Mouse (Mus musculus) adrenal gland, adult (tissue): ENCODE measurements around the gene Grik4.
A peak's percentile ranks its signal among the peaks of the same experiment; 100 is the strongest.

ENCODE experiments used
- DNase-seq, 2 experiments: peaks; one replicate each; pipeline ENCODE4 v3.0.0; 2022 to 2023; ENCODE audit warnings: low spot score in 1 of 2; ENCODE audit not compliant: inconsistent age in 2 of 2

Grik4 gene

DNA sequence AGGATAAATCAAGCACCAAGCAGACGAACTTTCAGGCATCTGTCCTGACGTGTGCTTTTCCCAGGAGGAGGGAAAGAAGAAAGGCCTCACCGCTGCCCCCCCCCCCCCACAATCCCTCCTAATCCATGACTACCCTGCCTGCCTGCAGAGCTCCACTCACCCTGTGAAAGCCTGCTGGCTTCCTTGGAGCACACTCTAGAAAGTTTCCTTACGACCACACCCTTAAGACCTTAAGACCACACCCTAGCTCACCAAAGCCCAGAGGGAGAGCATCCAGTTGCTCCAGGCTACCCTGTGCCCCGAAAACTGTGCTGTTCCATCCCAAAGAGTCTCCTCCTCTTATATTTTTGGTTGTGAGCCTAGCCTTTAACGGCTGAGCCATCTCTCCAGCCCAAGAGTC, 82.6 kb downstream of the Grik4 start:
- DNase-seq, result no peak

DNA sequence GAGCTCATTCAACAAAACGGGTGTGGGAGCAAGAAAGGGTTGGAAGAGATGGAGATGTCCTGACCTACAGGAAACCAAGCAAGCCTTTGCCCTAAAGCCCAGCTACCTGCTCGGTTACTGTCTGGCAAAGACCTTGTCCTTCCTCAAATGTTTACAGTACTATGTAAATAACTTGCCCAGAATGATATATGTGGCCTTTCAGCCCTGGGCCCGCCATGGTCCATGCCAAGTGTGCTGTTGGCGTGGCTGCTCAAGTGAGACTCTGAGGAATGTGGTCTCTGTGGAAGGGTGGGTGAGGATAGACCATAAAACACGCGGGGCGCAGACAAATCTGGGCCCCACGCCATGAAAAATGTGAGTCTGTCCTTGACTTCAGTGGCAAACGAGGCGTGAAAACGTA, 83.1 kb downstream of the Grik4 start:
- no peak for DNase-seq

DNA sequence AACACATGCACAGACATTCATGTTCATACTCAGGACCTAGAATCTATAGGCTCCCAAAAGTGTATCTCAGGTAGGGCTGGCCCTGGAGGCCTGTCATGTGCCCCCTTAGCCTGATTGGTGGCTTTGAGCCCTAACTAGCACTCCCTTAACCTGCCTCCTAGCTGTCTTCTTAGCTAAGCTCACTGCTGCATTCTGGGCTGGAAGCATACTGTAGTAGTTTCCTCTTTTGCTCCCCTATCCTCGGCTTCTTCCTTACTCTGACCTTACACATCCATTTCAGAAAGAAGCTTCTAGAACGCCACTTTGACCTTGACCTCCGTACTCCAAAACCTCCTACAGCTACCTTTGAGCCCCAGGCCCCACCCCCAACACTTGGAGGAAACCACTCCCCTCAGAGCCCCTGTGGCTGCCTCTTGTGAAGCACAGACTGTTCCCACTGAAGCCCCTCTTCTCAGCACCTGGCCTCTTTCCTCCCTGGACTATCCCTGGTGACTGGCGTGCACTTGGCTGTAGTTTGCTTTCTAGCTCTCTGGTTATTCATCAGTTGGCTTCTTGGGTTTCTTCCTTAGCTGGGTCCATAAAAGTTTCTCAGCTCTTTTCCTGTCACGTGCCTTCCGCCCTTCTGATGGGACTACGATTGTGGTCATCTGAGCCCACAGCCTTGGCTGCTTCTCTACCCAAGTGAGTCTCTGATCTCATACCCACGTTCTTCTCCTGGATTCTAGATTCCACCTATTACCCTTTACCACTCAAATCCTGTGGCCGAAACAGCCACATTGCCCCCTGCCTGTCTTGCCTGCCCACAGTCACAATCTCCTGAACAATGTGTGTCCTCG, 84.1 kb downstream of the Grik4 start:
- DNase-seq, result no peak

DNA sequence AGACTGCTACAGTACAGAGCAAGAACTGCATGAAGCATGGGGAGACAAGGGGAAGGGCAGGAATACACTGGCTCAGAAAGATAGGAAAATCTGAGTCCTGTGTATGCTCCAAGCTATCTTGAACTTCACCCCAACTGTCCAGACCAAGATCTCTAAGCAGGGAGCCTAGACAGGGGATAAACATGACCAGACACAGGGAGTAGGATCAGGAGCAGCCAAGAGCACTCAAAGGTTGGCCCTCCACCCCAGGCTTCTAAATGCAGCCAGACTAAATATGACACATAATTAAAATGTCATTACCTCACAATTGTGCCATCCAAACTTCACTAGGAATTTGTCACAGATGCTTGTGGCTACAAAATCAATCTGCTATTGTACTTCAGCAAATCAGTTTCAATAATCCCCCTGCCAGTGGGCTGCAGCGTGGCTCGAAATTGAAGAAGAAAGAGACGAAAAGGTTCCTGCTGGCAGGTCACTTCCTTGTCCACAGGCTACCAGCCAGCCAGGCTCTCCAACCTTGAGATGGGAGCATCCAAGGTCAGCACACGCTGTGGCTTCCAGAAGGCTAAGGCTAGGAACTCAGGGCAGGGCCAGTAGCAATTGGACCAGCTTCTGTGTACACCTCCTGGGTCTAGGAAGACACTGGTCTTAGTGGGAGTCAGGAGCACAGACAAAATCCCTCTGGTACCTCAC, 85.1 kb downstream of the Grik4 start:
- DNase-seq, result peak; percentile 29 to 64

DNA sequence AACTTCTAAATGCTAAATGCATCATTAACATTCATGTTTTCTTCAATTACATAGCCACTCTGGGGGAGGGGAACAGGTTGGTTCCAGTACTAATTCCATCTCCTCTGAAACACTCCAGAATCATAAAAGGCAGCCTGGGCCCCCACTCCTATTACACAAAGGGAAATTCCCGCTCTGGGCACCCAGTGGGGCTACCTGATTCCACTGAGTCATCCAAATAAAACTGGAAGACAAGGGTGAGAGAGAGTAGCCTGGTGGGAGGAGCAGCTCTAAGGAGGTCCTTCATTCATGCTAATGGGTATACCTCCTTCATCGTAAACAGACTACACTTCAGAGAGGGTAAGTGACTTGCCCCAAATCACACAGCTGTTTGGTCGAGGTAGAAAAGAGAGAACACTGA, 85.7 kb downstream of the Grik4 start:
- DNase-seq, result no peak

DNA sequence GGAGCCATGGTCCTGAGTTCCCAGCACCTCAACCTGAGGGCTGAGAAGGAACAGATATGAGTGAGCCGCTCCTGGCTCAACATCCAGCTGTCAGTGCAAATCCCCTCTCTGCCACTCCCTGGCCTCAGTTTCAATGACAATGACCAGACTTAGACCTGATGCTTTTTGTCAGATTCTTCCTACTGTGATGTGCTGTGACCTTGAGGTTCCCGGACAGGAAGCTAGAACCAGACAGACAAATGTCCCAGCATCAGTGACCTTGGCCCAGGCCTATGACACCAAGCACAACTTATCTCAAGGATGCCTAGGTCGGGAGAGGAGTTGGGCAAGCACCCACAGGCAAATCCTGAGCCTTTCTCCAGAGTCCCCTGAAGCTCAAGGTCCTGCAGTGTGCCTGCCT, 86.5 kb downstream of the Grik4 start:
- DNase-seq, result peak; percentile 15 to 35

DNA sequence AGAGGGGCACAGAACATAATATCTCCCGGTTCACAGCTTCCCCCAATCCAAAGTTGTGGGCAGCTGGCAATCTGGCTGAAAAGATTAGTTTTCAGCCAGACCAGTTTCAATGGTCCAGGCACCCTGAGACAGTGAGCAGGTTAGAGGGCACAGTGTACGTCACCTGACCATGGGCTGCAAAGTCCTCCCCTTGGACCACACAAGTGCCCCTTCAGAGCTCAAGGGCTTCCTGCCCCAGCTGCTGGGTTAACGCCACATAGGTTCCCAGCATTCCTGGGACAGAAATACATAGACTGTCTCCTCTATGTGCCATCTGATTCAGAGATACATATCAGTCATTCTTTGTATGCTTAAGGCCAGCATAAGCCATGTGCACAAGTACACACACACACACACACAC, 91.2 kb downstream of the Grik4 start:
- no peak for DNase-seq

DNA sequence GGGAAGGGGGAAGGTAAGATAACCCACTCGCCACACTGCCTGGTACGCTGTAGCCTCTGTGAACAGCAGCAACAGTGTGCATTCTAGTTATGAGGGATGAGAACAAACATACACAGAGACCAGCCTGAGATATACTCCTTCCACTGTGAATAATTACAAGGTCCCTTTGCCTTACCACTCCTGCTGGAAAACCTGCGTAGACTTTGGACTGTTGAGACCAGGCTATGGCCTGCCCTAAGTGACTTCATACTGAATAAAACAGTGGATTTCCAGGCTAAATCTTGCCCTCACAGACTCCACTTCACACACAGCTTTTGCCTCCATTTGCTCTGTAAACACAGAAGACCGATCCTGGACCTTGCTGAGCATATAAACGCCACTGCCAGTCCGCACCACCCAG, 94.2 kb downstream of the Grik4 start:
- DNase-seq, result no peak

DNA sequence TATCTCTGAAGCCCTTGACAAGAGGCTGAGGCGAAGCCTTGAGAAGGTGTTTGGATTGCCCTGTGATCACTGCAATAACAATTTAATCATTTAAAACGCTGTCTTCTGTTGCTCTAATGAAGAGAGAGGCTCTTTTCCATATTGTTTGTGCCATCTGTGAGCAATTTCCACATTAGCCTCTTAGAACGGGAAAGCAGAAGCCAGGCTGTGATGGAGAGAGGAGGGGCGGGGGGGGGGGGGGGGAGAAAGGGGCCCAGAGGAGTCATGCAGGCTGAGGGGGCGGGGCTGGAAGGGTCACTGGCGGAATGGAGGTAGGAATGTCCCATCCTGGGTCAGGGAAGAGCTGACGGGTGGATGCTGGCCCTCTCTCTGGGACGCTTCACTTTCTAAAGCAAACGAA, 96.2 kb downstream of the Grik4 start:
- no peak for DNase-seq

DNA sequence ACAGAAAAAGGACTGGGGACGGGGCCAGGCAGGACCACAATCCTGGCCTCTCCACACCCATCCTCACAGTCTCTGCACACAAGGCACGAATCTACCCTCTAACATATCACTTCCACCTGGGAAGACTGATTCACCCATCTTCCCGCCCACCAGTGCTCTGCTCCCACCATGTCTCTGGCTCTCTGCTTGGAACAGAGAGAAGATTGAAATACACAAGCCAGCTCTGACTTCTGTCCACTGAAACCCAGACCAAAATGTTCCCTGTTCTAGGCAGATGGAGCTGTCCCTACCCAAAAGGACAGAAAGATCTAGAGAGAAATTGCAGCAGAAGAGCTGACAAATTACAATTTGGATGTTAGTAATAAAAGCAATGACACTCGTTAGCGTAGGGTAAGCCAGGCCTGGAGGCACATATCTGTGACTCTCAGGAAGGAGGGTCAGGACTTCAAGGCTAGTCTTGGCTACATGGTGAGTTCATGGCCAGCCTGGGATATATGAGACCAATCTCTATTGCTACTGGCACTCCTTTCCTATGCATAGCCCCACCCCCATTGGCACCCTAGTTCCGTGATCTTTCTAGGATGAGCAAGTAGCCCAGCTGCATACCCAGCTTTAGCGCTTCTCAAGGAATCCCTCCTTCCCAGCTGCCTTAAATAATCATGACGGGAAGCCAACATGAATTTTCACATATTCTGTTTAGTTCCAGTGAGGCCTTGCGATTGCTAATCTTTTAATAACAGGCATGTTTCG, 97.4 kb downstream of the Grik4 start:
- DNase-seq, result no peak

DNA sequence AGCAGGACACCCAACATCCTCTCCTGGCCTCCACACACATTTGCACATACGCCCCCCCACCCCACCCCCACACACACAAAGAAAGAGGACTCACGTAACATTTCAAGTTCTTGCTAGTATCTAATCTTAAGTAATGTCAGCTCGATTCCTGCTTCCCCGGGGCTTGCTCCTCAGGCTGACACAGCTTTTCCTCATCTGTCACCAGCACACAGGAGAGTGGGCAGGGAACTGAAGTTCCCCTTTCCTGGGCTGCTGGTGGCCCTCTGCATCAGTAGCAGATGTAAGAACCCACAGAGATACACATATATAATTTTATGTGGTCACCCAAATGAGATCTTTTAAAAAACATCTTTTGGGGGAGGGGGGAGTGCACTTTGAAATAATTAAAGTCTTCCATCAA, 98.2 kb downstream of the Grik4 start:
- no peak for DNase-seq

DNA sequence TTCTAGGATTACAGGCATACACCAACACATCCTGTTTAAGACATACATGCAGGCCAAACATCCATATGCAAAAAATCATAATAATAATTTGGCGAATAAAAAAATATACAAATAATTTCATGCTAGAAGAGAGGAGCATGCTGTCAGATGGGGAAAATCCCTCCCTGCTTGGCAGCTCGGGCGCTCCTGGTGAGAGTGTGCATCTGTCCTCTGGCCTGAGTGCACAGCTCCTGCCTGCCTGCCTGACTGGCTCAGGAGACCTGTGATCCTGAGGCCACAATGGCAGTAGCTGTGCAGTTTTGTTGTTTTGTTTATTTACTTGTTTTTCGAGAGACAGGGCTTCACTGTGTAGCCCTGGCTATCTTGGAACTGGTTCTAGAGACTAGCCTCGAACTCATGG, 100.0 kb downstream of the Grik4 start:
- DNase-seq, result no peak

DNA sequence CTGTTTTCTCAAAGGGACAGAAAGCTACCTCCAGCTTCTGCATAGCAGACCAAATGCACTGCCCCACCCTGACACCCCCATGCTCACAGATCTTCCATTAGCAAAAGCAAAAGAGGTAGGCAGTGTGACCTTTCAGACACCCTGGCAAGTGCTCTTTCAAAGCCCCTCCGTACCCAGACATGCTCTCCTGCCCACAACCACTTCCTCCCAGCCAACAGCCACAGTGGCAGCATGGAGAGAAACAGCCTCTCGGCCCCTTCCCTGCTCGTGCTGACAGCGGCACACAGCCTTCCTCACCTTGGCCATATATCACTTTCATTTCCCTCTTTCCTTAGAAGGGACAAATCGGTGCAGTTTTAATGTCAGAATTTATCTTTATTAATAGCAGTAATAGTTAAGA, 106.0 kb downstream of the Grik4 start:
- DNase-seq, result no peak

DNA sequence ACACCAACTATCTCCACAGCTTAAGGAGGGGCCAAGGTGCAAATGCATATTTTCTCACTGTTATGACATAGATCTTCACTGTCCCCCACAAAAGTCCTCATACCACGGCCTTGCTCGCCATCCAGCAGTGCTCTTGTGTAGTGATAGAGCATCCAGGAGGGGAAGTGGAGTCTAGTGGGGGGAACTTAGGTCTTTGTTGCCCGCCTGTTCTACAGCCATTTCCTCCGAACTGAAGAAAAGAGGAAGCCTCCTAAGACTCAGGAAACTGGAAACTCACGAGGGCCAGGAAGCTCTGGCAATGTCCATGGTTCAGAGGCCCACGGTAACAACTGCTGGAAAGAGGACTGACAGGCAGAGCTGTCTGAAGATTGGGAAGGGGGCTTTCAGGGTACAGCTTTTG, 106.8 kb downstream of the Grik4 start:
- DNase-seq, result no peak

DNA sequence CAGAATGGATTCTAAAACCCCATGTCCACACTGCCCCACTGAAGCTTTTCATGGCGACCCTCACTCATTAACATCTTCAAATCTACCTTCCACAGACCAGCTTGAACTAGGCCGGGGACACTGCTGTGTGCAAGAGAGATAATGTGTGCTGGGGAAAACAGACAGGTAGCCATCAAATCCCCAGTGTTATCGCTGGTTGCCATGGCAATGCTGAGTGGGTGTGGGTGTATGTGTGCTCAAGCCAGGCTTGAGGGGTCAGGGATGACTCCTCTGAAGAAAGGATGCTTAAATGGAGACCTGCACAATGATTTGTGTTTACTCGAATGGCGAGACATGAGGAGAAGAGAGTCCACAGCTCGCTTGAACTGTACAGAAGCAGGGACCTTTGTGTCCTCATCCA, 112.7 kb downstream of the Grik4 start:
- DNase-seq, result no peak

DNA sequence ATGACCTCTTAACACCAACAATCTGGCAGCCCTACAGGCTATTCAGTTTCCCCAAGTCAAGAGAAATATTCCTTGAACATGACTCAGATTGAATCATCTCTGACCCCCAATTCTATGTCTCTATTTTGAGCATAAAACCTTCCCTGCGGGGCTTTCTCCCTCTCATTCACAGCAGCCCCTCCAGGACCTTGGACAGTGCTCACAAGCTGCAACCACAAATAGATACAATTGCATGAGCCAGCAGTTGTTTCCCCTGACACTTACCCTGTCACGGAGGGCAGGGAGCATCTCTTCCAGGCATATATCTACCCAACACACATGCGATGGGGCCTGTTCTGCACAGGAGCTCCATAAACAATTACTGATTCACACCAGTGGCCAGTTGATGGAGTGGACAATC, 125.0 kb downstream of the Grik4 start:
- DNase-seq, result peak in 1 of 2 experiments; percentile 36

DNA sequence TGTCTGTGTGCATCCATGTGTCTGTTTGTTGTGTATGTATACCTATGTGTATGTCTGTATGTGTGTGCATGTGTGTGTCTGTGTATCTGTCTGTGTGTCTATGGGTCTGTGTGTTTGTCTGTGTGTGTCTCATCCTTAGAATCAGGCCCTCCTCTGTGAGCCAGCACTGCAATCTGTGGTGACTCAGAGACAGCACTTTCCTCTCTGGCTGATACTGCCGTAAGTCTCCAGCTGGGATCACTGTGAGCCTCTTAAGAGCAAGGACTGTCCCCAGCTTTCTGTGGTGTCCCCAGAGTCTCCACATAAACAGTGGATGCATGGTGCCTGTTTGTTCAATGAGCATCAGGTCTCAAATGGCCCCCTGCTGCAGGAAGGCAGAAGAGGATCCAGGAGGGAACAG, 127.5 kb downstream of the Grik4 start:
- DNase-seq, result no peak

DNA sequence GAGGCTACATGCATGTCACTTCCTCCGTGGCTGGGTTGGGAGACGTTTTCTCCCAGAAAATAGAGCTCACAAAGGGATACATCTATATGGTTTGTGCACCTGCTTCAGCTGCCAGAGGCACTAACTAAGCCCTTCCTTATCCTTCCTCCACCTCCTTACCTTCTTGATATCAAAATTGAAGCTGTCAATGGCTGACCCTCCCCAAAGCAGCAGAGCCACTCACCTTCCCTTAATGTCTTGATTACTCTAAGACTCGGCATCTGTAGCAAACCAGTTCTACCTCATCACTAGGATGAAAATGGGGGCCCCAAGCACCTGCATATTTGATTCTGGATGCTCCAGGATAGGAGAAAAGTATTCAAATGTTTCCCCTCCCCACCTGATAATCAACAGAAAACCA, 135.1 kb downstream of the Grik4 start:
- no peak for DNase-seq

DNA sequence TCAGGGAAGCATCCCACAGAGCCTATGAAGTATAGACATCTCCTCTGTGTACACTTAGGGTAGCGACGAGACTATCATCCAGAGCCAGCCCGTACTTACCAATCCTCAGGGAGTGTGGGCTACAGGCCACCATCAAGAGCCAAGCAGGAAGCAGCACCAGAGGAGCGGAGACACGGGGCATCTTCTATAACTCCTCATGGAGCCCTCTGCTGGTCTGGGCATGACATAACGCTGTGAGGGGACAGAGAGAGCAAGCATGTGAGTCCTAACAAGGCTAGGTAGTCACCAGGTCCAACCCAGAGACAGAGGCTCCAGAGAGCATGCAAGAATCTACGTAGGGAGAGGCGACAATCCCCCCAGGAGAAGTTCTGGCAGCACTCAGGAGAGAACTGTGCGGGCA, 135.9 kb downstream of the Grik4 start:
- DNase-seq, result peak in 1 of 2 experiments; percentile 47

DNA sequence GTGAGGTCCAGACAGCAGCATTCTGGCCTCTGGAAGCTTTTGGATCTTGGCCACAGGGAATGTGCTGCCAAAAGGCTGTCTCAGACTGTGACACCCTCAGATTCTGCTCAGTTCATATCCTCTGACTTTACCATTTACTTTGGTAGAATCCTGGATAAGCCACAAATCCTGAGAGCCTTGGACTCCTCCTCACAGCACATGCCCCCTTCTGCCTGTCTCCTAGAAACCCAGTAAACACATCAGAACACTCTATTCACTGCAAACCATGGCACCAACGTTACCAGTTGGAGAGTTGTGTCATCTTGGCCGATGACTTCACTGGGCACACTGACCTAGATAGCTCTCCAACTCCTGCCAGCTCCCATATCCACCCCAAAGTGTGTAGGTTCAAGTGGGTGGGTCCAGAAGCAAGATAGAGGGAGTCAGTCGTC, 141.2 kb downstream of the Grik4 start:
- DNase-seq, result peak in 1 of 2 experiments; percentile 70

DNA sequence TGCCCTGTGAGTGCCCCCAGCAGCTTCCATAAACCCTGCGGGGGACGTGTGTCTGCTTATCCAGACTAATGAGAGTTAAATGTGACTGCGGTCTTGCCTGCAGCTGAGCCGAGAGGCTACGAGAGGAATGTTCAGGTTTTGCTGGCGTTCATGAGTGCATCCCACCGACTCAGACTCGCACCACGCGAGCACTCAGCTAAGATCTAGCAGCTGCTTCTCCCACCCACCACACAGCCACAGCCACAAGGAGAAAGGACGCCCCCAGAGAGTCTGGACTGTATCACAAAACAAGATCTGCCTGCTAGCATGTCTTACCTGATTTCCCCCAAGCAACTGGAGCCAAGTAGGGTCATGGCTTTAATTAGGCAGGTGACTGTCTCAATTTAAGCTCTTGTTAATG, 142.4 kb downstream of the Grik4 start:
- no peak for DNase-seq

DNA sequence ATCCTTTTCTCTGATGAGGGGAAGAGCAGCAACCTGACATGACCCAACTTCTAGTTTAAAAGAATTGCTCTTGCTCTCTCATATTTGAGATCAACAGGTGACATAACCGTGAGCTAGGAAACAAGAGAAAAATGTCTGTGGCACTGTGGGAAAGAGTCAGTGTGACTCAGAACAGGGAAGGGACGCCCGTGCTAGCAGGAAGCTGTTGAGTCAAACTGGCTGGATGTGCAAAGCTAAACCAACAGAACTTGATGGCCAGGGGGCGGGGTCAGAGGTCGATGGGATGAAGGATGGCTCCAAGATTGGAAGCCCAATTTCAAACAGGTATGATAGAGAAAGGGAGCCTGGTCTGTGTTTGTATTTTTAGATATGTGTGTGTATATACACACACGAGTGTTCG, 144.2 kb downstream of the Grik4 start:
- no peak for DNase-seq
